Mouse (Mus musculus) intestine, postnatal 0 days (tissue): ENCODE data around the gene Letmd1. TPM values are rescaled to one million over a fixed set of nuclear protein-coding genes. Genes with fewer than 3 reads are reported as not detected.

Experiments used
- ATAC-seq: fragments of 200-750 bp; cut with Nextera tagmentation; 2 replicates; pipeline ENCODE4 v1.8.0; 2017; ENCODE audit warnings: mild to moderate bottlenecking, moderate TSS enrichment, moderate library complexity
- H3K27ac ChIP-seq: fragments of 300-500 bp; sonication (generic); 2 replicates; pipeline ENCODE4 v1.5.1; 2014; ENCODE audit warnings: mild to moderate bottlenecking, low read depth, low read length, moderate library complexity
- H3K27me3 ChIP-seq: fragments of 300-500 bp; sonication (generic); replicated peaks from 2 replicates; pipeline ENCODE4 v1.6.1; 2014; ENCODE audit warnings: low read length, mixed read lengths; ENCODE audit not compliant: control insufficient read depth, insufficient read depth
- H3K36me3 ChIP-seq: fragments of 300-500 bp; sonication (generic); 2 replicates; pipeline ENCODE4 v1.6.1; 2014; ENCODE audit warnings: mild to moderate bottlenecking, moderate library complexity; ENCODE audit not compliant: control insufficient read depth, insufficient read depth
- H3K4me1 ChIP-seq: fragments of 300-500 bp; sonication (generic); replicated peaks from 2 replicates; pipeline ENCODE4 v1.6.1; 2014; ENCODE audit warnings: antibody characterized with exemption, low read length, mixed read lengths; ENCODE audit not compliant: control insufficient read depth, insufficient read depth
- H3K4me2 ChIP-seq: fragments of 300-500 bp; sonication (generic); replicated peaks from 2 replicates; pipeline ENCODE4 v1.6.1; 2014; ENCODE audit warnings: low read depth, mild to moderate bottlenecking, moderate library complexity
- H3K4me3 ChIP-seq: fragments of 300-500 bp; sonication (generic); 2 replicates; pipeline ENCODE4 v1.5.1; 2014; ENCODE audit warnings: low read depth, low read length
- H3K9ac ChIP-seq: fragments of 300-500 bp; sonication (generic); 2 replicates; pipeline ENCODE4 v1.6.1; 2014; ENCODE audit warnings: mild to moderate bottlenecking, low read depth, low read length
- H3K9me3 ChIP-seq: fragments of 300-500 bp; sonication (generic); 2 replicates; pipeline ENCODE4 v1.6.1; 2016; ENCODE audit warnings: mixed run types; ENCODE audit not compliant: control insufficient read depth
- CTCF ChIP-seq: sonication (generic); IDR thresholded peaks from 2 replicates; pipeline ENCODE4 v1.5.1; 2016; ENCODE audit warnings: low read depth, mild to moderate bottlenecking, control low read depth, antibody characterized with exemption, moderate library complexity
- WGBS: fragments of 180-500 bp; shearing (Covaris S2); extraction: QIAGEN DNeasy Blood & Tissue Kit; methylation state at CpG from one replicate; pipeline ENCODE4 v1.1.7; 2014; 5-methylcytosine and 5-hydroxymethylcytosine counted together
- polyA plus RNA-seq: library from polyadenylated mRNA; unstranded; fragments of >200 nt; fragmentation: Nextera tagmentation; extraction: Ambion mirVana; gene quantifications from 2 replicates; pipeline ENCODE4 v1.2.1, GENCODE M21; 2015

The Letmd1 gene
- polyA plus RNA-seq, 1 experiment from 2014 or later = 10.6 TPM

DNA sequence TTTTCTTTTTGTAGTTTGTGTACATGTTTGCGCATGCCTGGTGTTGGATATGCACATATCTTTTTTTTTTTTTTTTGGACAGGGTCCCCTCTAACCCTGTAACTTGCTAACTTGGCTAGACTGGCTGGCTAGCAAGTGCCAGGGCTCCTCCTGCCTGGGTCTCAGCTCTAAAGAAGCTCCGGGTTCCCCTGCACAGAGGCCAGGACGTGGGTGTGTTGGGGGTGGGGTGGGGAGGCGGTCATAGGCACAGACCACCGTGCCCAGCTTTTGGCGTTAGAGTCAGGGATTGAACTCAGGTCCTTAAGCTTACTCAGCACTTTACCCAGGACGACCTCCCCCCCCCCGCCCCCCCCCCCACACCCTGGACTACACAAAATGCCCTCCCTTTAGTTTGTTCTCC is 1.1 kb upstream of the Letmd1 start:
- H3K27ac ChIP-seq = no peak overlapping the region
- no peaks in the 10 kb centered on the region for H3K36me3 ChIP-seq
- no peak for ATAC-seq
- no peaks in the 10 kb centered on the region for H3K9me3 ChIP-seq
- peak overlapping the region; percentile 89 for H3K4me2 ChIP-seq
- WGBS = 29% methylated on average over 8 of the region's 8 CpGs
- TF ChIP-seq CTCF = no peak
- no peak overlapping the region for H3K4me3 ChIP-seq
- 0 out of 2 replicates have a peak, but pooled peaks cover 8% of the 10 kb centered on the region for H3K4me1 ChIP-seq
- no peaks in the 10 kb centered on the region for H3K27me3 ChIP-seq
- H3K9ac ChIP-seq = no peak overlapping the region

DNA sequence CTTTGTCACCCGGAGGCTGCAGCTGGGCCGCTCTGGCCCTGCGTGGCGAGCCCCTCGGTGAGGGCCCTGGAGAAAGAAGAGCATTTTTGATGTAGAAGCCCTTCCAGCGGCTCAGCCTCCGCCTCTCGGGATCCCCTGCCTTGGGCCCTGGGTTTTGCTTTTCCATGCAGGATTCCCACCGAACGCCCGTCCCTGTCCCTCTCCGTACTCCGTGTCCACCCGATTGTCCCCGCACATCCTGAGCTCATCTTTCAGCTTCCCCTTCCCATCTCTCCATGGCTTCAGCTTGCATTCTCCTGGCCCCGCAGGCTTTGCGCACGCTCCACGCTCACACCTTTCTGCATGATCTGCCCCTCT is 344 bp downstream of the Letmd1 start:
- WGBS = 0% methylated on average over 19 of the region's 19 CpGs
- Histone ChIP-seq H3K4me2 (peak overlapping the region; percentile 89), H3K9ac (peak overlapping the region; percentile 81), H3K27ac (peak overlapping the region; percentile 88), H3K27me3 (no peaks in the 10 kb centered on the region), H3K4me3 (peak overlapping the region; percentile 85), H3K9me3 (no peaks in the 10 kb centered on the region), H3K36me3 (no peaks in the 10 kb centered on the region), H3K4me1 (0 out of 2 replicates have a peak, but pooled peaks cover 8% of the 10 kb centered on the region)
- ATAC-seq = peak; percentile 2; the same call in 1 of the 2 replicates
- TF ChIP-seq CTCF = no peak

DNA sequence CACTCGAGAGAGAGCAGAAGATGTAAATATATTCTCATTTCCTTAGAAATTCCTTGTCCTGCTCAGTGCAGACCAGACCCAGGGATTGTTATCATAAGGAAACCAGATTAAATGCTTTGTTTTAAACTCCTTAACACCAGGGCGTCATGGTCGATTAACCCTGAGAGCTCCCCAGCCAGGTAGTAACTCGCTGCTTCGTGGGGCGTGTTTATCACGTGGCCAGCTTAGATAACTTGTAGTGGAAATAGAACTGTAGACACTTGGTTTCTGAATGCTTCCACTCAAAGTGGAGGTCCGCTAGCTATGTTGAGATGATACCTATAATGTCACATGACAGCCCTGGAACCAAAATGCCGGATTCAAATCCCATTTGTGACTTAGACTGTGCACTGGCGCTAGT is 1.2 kb downstream of the Letmd1 start:
- H3K36me3 ChIP-seq = peaks cover 6% of the 10 kb centered on the region
- H3K4me2 ChIP-seq = peak overlapping the region; percentile 89
- H3K27ac ChIP-seq = no peak overlapping the region
- H3K27me3 ChIP-seq = no peaks in the 10 kb centered on the region
- 0 out of 2 replicates have a peak, but pooled peaks cover 8% of the 10 kb centered on the region for H3K4me1 ChIP-seq
- no peaks in the 10 kb centered on the region for H3K9me3 ChIP-seq
- 44% methylated on average over 10 of the region's 10 CpGs for WGBS
- no peak for ATAC-seq
- peak overlapping the region; percentile 85 for H3K4me3 ChIP-seq
- no peak for TF ChIP-seq CTCF
- no peak overlapping the region for H3K9ac ChIP-seq

DNA sequence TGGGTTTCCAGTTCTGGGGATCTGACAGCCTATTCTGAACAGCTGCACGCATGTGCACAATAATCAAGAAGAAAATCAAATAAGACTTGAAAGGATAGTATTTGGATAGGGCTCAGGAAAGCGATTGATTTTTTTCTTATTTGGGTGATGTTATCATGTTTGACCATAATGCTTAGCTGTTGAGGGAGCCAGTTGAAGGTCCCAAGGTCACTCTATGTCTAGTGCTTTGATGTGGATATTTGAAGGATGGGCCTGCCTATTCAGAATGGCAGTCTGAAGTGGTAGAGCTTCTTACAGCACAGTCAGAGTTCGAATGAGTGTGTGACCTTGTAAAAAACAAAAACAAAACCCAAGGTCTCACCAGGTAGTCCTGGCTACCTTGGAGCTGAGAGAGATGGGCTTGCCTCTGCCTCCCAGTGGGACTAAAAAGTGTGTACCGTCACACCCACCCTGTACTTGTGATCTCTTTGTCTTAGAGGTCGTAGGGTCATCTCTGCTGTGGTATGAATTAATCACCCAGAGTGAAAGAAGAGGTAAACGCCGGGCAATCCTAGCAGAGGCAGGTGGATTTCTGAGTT is 5.2 kb downstream of the Letmd1 start:
- Histone ChIP-seq H3K9ac (no peak overlapping the region), H3K4me1 (0 out of 2 replicates have a peak, but pooled peaks cover 5% of the 10 kb centered on the region), H3K27ac (no peak overlapping the region), H3K4me2 (no peak overlapping the region), H3K9me3 (no peaks in the 10 kb centered on the region), H3K27me3 (no peaks in the 10 kb centered on the region), H3K4me3 (no peak overlapping the region), H3K36me3 (peaks cover 41% of the 10 kb centered on the region)
- 58% methylated on average over 7 of the region's 7 CpGs for WGBS
- ATAC-seq = no peak
- no peak for TF ChIP-seq CTCF

DNA sequence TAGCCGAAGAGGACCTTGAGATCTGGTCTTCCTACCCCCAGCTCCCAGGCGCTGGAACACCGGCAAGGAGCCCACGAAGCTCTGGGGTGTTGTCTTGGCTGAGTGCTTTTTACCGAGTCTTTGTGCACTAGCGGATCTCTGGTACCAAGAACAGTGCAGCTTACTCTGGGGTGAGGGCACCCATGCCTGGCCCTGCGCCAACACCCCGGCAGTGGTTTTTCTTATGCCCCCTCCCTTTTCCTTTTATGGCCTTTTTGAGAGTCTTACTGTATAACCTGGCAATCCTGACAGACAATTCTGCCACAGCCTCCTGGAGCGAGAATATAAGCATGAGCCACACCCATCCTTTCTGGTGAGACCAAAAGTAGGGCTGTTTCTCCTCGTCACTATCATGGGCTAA is 9.5 kb downstream of the Letmd1 start:
- Histone ChIP-seq H3K4me1 (no peaks in the 10 kb centered on the region), H3K4me2 (no peak overlapping the region), H3K9me3 (no peaks in the 10 kb centered on the region), H3K27me3 (no peaks in the 10 kb centered on the region), H3K9ac (no peak overlapping the region), H3K4me3 (no peak overlapping the region), H3K27ac (no peak overlapping the region), H3K36me3 (peaks cover 78% of the 10 kb centered on the region)
- 74% methylated on average over 10 of the region's 10 CpGs for WGBS
- ATAC-seq = no peak
- no peak for TF ChIP-seq CTCF

DNA sequence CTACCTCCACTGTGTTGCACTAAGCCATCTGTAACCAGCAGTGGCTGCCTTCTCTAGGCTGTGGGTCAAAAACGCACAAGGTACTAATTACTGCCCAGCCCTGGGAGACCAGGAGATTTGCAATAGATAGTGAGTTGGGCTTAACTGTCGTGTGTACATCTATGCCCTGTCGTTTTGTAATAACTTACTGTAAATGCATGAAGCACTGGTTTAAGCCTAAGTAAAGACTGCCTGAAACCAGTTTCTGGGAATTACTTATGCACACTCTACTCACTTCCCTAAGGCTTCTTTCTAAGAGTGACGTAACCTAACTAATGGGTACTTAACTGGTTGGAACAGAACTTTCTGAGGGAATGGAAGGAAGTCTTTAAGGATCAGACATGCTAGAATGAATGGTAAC is 10.1 kb downstream of the Letmd1 start:
- Histone ChIP-seq H3K4me3 (no peak overlapping the region), H3K9me3 (no peaks in the 10 kb centered on the region), H3K36me3 (peaks cover 81% of the 10 kb centered on the region), H3K4me2 (no peak overlapping the region), H3K27ac (no peak overlapping the region), H3K9ac (no peak overlapping the region), H3K27me3 (no peaks in the 10 kb centered on the region), H3K4me1 (no peaks in the 10 kb centered on the region)
- TF ChIP-seq CTCF = no peak
- 76% methylated on average over 4 of the region's 4 CpGs for WGBS
- no peak for ATAC-seq

DNA sequence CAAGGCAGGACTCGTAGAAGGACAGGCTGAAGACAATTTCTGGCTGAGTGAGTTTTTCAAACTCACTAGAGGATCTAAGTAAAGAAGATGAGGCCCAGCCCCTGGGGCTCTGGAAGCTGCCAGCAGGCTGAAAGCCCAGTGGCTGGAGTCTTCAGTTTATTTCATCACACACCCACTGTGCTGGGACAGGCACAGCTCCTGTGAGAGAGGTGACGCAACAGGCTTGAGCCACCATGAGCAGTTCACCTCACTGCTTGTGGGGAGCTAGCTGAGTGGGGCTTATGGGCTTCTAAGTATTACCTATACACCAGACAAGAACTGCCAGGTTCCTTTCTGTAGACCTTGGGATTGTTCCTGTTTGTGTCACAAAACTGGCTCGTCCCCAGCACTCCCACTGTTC is 16.8 kb downstream of the Letmd1 start:
- TF ChIP-seq CTCF = no peak
- no peaks in the 10 kb centered on the region for H3K4me1 ChIP-seq
- no peak overlapping the region for H3K9ac ChIP-seq
- no peaks in the 10 kb centered on the region for H3K27me3 ChIP-seq
- no peak overlapping the region for H3K4me3 ChIP-seq
- WGBS = 76% methylated on average over 3 of the region's 3 CpGs
- H3K4me2 ChIP-seq = no peak overlapping the region
- no peaks in the 10 kb centered on the region for H3K9me3 ChIP-seq
- peaks cover 56% of the 10 kb centered on the region for H3K36me3 ChIP-seq
- H3K27ac ChIP-seq = no peak overlapping the region
- ATAC-seq = no peak
